Mouse (Mus musculus) R1 (cell line): Measurements from ENCODE around the gene Morn4.
A peak's percentile ranks its signal among the peaks of the same experiment; 100 is the strongest.
"Not testable (repeated sequence)": the region's sequence is repeated elsewhere in the genome, so short reads cannot be mapped to it uniquely, and the experiment has no call there.

ENCODE experiments used
- DNase-seq: peaks from one replicate; pipeline ENCODE4 v3.0.0-alpha.2; 2018; ENCODE audit warnings: low read depth, low spot score

Gene Morn4

GRCm38 (mm10) chr19:42085690-42086089 is 467 bp downstream of the Morn4 start:
- DNase-seq, result no peak

GRCm38 (mm10) chr19:42081613-42082012 is 4.5 kb downstream of the Morn4 start:
- DNase-seq, result not testable (repeated sequence)

GRCm38 (mm10) chr19:42080469-42080868 is 5.7 kb downstream of the Morn4 start:
- DNase-seq, result no peak

GRCm38 (mm10) chr19:42079950-42080349 is 6.2 kb downstream of the Morn4 start:
- no peak for DNase-seq

DNA sequence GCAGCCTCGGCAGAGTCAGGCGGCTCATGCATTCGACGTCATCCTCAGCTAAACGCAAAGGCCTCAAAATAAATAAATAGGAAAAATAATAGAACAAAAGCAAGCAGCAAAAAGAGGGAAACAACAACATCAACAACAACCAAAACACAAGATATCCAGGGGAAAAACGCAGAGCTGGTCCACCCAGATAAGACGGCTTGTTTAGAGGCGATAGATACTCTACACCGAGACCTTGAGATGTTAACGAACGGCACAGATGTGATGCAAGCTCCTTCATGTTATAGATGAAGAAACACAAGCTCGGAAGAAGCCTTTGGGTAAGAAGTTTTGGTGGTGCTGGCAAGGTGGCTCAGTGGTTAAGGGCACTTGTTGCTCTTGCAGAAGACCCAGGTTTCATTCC is 7.2 kb downstream of the Morn4 start:
- DNase-seq, result no peak

DNA sequence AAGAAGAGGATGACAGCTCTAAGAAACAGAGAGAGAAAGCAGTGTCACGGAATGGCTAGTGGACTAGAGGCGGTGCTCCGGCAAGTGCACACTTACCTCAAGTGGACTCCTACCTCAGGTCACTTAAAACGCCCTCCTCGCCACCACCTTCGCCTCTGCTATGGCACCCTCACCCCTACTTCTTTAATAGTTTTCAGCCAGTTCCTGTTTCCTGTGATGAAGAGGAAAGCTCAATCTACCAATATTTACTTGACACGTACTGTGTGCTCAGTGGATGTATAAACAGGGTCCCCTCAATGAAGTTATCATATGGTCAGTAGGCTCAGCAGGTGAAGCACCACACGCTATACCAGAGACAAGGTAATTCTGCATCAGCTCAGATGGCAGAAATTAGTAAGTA is 7.6 kb downstream of the Morn4 start:
- DNase-seq, result no peak

GRCm38 (mm10) chr19:42075992-42076391 is 10.2 kb downstream of the Morn4 start:
- DNase-seq, result peak; percentile 38

GRCm38 (mm10) chr19:42075051-42075450 is 11.1 kb downstream of the Morn4 start:
- DNase-seq, result no peak

GRCm38 (mm10) chr19:42072802-42073201 is 13.4 kb downstream of the Morn4 start:
- peak; percentile 43 for DNase-seq

- DNase-seq, result no peak
Observed at GRCm38 (mm10) chr19:42071886-42072608, 14.1 kb downstream of the Morn4 start.

DNA sequence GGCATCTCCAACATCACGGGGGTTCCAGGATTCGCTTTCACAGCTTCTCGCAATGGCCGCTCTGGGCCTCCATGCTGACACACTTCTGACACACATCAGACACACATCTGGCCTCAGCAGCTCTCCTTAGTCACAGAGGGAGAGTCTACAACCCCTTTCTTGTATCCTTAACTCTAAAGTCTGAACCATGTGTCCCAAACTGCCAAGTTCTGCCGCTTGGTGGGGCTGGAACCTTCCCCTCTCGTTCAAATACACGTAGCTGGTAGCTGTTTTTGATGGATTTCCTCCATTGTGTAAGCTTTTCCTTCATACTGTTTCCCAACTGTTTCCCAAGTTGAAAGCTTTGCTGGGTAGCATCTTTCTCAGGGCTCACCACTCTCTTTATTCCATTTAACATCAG is 14.9 kb downstream of the Morn4 start:
- DNase-seq, result peak; percentile 65

GRCm38 (mm10) chr19:42069241-42069525 is 17.0 kb downstream of the Morn4 start:
- DNase-seq, result peak; percentile 29

DNA sequence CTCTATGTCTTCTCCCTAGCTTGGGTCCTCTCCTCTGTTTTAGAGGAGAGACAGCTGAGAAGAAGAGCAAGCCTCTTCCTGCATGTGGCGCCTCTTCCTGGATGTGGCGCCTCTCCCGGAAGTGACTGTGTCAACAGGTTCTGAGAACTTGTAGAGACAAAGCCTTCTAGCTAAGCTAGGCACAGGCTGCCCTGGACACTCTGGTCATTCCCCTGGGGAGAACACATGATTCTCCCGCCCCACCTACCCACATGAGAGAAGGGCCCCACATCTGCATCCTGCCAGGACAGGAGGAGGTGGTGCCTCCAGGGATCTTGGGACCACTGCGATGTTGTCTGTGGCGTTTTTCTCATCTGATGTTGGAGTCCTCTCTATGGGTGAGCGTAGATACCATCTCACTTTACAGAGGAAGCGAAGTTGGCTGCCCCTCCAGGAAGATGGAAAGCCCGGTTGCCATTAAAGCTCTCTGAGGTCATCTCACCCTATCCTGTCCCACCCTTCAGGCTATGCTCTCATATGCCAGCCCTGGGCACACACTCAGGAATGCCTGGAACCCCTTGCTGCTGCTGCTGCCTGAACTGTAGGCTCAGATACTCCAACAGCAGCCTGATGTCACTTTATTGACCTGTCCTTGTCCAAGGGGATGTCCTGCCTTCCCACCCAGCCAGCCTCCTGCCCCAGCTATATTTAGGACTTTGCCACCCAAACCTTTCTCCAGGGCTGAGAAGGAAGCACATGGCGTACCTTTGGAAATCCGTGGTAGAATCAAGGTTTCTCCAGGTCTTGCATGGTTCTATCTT is 17.5 kb downstream of the Morn4 start:
- peak; percentile 40 for DNase-seq

DNA sequence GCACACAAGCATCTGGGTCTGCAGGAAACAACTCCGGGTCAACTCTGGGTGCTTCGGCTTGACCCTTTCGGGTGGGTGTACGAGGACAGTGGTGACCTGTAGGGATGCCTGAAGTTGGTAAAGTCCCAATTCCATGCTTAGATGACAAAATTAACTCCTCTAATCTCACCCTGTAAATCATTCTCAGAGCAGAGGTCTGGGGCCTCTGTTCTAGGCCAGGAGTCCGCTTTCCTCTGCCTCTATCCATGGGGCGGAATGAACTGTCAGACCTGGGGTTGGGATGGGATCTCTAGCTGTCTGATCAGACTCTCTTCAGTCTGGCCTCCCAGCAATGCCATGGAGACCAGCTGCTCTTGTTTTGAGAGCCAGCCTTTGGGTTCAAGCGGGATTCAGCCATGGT is 24.7 kb downstream of the Morn4 start:
- no peak for DNase-seq

GRCm38 (mm10) chr19:42058426-42058825 is 27.7 kb downstream of the Morn4 start:
- no peak for DNase-seq

GRCm38 (mm10) chr19:42056719-42057409 is 29.3 kb downstream of the Morn4 start:
- DNase-seq, result no peak

DNA sequence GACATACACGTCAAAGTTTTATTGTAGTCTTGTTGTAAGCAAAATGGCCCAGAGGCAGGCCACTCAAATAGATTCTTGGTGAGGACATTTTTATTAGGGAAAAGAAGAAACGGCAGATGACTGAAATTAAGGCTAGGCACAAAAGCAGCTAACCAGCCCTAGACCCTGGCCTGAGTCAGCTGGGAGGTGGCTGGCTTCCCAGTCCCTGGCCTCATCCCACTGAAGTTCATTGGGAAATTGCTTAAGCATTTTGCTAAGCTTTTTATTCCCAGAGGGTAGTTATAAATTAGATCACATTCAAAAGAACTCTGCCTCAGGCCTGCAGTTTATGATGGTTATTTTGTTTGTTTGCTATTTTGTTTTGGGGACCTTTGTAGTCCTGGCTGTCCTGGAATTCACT is 30.3 kb downstream of the Morn4 start:
- DNase-seq, result no peak

DNA sequence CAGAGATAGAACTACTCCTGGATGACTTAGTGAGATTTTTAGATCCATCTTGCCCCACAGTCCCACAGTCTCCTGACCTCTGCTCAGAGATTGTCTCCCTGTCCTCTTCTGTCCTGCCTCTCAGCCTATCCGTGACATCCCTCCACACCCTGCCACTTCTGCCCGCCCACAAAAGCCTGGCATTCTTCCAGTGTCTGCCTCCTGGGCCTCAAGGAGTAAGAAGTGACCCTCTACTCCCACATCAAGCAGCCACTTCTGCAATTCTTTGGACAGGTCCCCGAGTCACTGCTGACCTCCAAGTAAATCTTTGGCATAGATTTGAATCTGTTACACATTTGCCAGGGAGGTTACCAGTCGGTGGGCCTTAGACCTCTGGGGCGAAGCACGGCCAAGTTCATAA is 31.9 kb downstream of the Morn4 start:
- no peak for DNase-seq

- DNase-seq, result no peak
Observed at GRCm38 (mm10) chr19:42051948-42052347, 34.2 kb downstream of the Morn4 start, which contains the start of gene 4933411K16Rik. Gene 4933411K16Rik (plus strand): TSS chr19:42052248.

DNA sequence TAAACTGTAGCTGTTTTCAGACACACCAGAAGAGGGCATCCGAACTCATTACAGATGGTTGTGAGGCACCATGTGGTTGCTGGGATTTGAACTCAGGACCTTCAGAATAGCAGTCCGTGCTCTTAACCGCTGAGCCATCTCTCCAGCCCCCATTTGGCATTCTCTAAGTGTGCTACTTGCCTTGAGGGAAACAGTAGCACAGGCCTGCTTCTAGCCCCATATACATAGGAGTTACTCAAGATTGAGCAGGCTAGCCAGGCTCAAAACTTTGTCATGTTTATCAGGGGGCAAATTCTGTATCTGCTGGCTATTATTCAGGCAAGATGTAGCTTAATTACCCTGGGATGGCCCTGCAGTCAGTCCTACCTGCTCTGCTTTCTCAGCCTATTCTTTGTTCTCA is 34.8 kb downstream of the Morn4 start:
- no peak for DNase-seq

DNA sequence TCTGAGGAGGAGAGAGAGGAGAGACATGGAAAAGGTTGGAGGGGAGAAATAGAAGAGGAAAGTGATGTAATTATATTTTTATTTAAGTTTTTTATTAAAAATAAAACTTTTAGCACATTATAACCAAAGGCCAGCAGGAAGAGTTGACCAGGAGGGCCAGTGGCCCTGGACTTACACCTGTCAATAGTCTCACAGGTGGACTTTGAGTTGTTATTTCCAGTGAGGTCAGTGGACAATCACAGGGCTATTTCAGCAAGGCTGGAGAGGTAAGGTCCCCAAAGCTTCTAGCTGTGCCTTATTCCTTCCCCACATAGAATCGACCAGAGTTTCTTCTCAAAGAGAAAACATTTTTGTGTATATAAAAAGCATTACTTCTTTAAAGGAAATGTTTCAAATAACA is 35.9 kb downstream of the Morn4 start:
- DNase-seq, result no peak

- peak; percentile 96 for DNase-seq
Observed at GRCm38 (mm10) chr19:42045269-42046102, 40.7 kb downstream of the Morn4 start, which contains the start of gene Hoga1. Gene Hoga1 (plus strand): TSS chr19:42045610.
